Mouse (Mus musculus): ENCODE measurements around the gene Slc5a11.

Slc5a11 gene

DNA sequence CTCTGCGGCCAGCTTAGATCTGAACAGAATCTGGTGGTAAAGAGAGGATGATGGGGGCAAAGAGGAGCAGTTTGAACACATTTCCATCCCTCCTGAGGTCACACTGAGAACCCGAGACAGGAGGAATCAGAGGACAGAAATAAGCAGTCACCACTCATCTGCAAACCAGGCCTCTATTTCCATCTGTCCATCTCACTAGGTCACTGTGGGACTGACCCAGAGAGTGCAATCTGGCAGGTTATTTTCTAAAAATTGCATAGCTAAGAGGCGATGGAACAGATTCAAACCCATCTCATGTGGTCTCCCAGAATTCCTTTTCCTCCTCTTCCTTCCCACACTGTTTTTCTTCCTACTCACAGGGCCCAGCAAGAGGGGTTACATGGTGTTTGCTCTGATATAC, 73.3 kb downstream of the Slc5a11 start:
- DNase-seq: no peak

DNA sequence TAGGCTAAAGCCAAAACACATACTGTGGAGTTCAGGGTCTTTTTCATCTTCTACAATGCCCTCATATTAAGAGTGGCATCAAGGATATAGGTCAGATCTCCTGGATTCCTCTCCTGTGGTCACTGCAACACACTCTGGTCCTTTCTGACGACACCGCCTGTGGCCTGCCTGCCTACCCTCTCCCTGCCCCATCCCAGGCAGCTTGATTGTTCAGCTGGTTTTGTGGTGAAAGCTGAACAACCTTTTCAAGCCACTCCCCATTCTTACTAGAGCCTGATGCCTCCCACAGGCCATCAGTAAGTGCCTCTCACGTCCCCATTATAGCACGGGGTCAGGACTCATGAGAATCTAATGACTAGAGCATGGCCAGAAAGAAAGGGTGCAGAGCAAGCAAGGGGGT, 74.6 kb downstream of the Slc5a11 start:
- no peak for DNase-seq

GRCm38 (mm10) chr7:123291942-123292341, 77.4 kb downstream of the Slc5a11 start:
- no peak for DNase-seq

DNA sequence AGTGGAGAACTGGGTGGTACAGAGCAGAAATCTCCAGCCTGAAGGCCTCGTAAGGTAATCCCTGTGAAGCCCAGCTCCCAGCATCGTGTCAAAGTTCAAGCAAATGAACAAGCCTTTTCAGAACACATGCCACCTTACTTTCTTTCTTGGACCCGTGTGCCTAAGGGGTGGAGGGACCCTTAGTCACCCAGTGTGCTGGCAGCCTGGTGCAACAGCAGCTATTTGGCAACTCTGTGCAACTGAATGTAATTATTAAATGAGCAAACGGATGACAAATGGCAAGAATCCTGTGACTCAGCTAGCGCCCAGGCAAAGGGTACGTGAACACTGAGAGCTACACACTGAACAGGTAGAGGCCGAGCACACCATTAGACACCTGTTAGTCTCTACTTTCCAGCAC, 79.3 kb downstream of the Slc5a11 start:
- DNase-seq: no peak

- DNase-seq: no peak
Observed at GRCm38 (mm10) chr7:123295423-123295822, 80.8 kb downstream of the Slc5a11 start.

DNA sequence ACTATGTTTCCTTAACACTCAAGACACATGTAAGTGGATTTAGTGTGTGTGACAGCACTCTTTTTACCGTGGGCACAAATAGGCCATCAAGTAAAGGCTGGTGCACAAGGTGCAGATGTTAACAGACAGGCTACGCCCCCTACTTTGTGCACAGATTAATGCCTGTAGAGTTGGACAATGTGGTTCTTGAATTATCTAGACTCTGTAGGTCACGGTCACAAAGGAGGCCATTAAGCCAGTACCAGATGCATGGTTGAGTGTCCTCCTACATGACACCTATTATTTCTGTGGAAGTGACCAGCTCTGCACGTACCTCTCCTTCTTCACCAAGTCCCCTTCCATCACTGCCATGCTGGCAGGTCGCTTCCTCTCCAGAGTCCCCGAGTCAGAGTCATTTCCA, 81.5 kb downstream of the Slc5a11 start:
- DNase-seq: no peak

DNA sequence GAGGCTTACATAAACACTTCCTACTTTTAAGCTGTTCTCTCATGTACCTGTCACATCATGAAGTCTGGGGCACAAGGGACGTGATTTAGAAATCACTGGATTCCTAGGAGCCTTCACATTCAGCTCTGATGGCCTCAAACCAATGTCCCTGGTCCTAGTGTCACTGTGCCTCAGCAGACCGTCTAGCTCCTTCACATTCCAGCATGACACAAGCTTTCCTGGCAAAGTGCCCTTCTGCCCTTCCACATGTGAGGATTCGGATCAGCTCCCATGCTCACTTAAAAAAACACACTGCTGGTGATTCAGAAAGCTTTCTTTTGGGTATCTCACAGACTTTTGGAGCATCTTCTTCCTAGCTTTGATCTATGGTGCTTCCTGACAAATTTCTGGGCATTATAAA, 83.6 kb downstream of the Slc5a11 start:
- DNase-seq: no peak

GRCm38 (mm10) chr7:123300258-123300657, 85.7 kb downstream of the Slc5a11 start:
- no peak for DNase-seq

DNA sequence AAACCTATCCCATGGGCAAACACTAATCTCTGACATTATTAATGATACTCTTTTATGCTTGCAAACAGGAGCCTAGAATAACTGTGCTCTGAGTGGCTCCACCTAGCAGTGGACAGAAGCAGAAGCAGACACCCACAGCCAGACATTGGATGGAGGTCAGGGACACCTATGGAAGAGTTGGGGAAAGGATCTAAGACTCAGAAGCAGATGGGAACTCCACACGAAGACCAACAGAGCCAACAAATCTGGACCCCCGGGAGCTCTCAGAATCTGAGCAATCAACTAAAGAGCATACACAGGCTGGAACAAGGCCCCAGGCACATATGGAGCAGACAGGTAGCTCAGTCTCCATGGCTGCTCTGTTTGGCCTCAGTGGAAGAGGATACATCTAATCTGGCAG, 90.8 kb downstream of the Slc5a11 start:
- no peak for DNase-seq

GRCm38 (mm10) chr7:123307236-123307635, 92.7 kb downstream of the Slc5a11 start:
- DNase-seq: no peak

DNA sequence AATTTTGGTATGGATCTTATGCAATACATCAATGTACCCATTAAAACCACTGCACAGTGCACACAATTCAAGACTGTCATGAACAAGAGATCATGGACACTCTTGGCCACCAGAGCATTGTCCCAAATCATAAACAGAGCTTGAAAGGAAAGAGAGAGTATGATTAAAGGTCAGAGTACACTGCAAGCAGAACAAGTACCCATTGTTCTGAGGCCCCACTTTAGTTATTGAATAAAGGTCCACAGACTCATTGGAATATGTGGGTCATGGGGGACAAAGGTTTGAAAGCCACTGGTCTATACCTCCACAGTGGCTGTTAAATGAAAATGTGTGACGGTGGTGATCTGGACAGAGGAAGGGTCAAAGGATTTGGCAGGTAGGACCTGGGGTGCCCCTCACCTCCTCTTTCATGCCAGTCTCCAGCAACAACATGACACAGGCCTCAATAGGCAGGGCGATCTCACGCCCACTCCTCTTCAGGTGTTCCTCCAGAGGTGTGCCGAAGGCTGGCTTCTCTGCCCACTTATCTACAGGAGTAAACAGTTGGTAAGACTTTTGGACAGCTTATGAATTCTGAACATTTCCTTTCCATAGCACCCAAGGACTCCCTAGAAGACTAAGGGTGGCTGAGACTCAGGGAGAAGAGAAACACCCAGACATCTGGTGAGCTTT, 93.4 kb downstream of the Slc5a11 start:
- DNase-seq: no peak

GRCm38 (mm10) chr7:123311836-123312235, 97.3 kb downstream of the Slc5a11 start:
- DNase-seq: no peak

GRCm38 (mm10) chr7:123312738-123313137, 98.2 kb downstream of the Slc5a11 start:
- no peak for DNase-seq

DNA sequence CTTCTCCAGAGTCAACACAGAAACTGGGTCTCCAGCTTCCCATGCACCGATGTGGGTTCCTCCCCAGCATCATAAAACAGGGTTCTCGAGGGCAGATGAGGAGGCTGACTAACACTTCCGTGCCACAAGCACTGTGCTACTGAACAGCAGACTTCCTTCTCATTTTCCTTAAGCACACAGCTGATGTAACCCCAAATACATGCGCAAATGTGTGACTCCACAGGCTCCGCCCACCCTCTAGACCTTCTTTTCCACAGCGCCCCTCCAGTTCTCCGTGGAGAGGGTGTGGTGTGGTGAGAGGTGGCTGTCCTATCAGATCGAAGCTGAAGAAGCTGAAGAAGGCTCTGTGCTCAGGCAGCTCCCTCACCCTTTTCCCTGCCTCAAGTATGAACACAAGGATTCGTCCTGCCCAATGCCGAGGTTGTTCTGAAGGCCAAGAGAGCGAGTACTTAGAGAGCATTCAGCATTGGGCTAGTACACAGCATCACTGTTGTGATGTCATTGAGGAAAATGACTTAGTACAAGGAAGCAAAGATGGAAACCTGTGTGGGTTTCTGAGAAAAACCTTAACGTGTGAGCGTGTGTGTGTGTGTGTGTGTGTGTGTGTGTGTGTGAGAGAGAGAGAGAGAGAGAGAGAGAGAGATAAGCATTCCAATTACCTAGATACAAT, 108.0 kb downstream of the Slc5a11 start:
- no peak for DNase-seq

All from embryo, embryonic 11 days (tissue).